Mouse (Mus musculus) neural tube, embryonic 15.5 days (tissue): ENCODE measurements around the gene Fsip1. TPM values are rescaled to one million over a fixed set of nuclear protein-coding genes. Genes with fewer than 3 reads are reported as not detected.

ENCODE experiments used
- ATAC-seq: fragments of 200-750 bp; cut with Nextera tagmentation; 2 replicates; pipeline ENCODE4 v1.8.0; 2017; ENCODE audit warnings: mild to moderate bottlenecking, moderate TSS enrichment, moderate library complexity; ENCODE audit not compliant: low FRiP score
- H3K27ac ChIP-seq: fragments of 300-500 bp; sonication (generic); replicated peaks from 2 replicates; pipeline ENCODE4 v1.5.1; 2015; ENCODE audit warnings: mild to moderate bottlenecking, inconsistent platforms
- H3K27me3 ChIP-seq: fragments of 300-500 bp; sonication (generic); replicated peaks from 2 replicates; pipeline ENCODE4 v1.6.1; 2015; ENCODE audit warnings: inconsistent platforms
- H3K36me3 ChIP-seq: fragments of 300-500 bp; sonication (generic); 2 replicates; pipeline ENCODE4 v1.6.1; 2015; ENCODE audit warnings: inconsistent platforms
- H3K4me1 ChIP-seq: fragments of 300-500 bp; sonication (generic); 2 replicates; pipeline ENCODE4 v1.6.1; 2015; ENCODE audit warnings: inconsistent platforms
- H3K4me2 ChIP-seq: fragments of 300-500 bp; sonication (generic); 2 replicates; pipeline ENCODE4 v1.6.1; 2015; ENCODE audit warnings: inconsistent platforms, mild to moderate bottlenecking, moderate library complexity
- H3K4me3 ChIP-seq: fragments of 300-500 bp; sonication (generic); replicated peaks from 2 replicates; pipeline ENCODE4 v1.5.1; 2015; ENCODE audit warnings: mild to moderate bottlenecking, inconsistent platforms
- H3K9ac ChIP-seq: fragments of 300-500 bp; sonication (generic); replicated peaks from 2 replicates; pipeline ENCODE4 v1.6.1; 2015; ENCODE audit warnings: mild to moderate bottlenecking, inconsistent platforms
- H3K9me3 ChIP-seq: fragments of 300-500 bp; sonication (generic); replicated peaks from 2 replicates; pipeline ENCODE4 v1.6.1; 2016; ENCODE audit warnings: inconsistent platforms
- WGBS: fragments of 180-500 bp; shearing (Covaris S2); methylation state at CpG from one replicate; pipeline ENCODE4 v1.1.7; 2015; ENCODE audit warnings: mixed read lengths; 5-methylcytosine and 5-hydroxymethylcytosine counted together
- polyA plus RNA-seq: library from polyadenylated mRNA; unstranded; fragments of >200 nt; fragmentation: Nextera tagmentation; extraction: Ambion mirVana; gene quantifications from 2 replicates; pipeline ENCODE4 v1.2.1, GENCODE M21; 2015

The Fsip1 gene
- polyA plus RNA-seq, 1 experiment from 2014 or later = 2.3 TPM

DNA sequence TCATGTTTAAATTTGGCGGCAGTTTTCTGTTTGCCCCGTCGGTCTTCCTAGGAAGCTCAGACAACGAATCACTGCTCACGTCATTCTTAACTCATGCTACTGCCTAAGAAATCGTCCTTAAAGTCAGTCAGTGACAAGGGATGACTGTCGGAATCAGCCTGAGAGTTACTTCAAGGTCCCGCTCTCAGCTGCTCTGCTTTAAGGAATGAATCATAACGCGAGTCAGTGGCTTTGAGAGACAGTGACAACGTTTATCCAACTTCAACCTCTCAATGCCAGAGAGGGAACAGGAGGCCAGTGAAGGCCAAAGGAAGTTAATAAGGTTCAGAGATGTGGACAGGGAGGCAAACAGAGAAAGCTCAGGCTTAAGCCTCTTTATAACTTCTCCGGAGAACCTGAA, 7.8 kb downstream of the Fsip1 start:
- H3K36me3 ChIP-seq = no peaks in the 10 kb centered on the region
- no peaks in the 10 kb centered on the region for H3K27me3 ChIP-seq
- 83% methylated on average over 12 of the region's 12 CpGs for WGBS
- no peak for ATAC-seq
- H3K4me3 ChIP-seq = no peak overlapping the region
- H3K4me2 ChIP-seq = no peak overlapping the region
- no peak overlapping the region for H3K27ac ChIP-seq
- no peaks in the 10 kb centered on the region for H3K9me3 ChIP-seq
- no peak overlapping the region for H3K9ac ChIP-seq
- H3K4me1 ChIP-seq = peaks cover 3% of the 10 kb centered on the region; the same call in 1 of the 2 replicates

- H3K4me2 ChIP-seq = no peak overlapping the region
- H3K36me3 ChIP-seq = no peaks in the 10 kb centered on the region
- peaks cover 3% of the 10 kb centered on the region; the same call in 1 of the 2 replicates for H3K4me1 ChIP-seq
- H3K4me3 ChIP-seq = no peak overlapping the region
- no peaks in the 10 kb centered on the region for H3K27me3 ChIP-seq
- no peak overlapping the region for H3K9ac ChIP-seq
- H3K9me3 ChIP-seq = no peaks in the 10 kb centered on the region
- no peak for ATAC-seq
- no peak overlapping the region for H3K27ac ChIP-seq
- 68% methylated on average over 2 of the region's 2 CpGs for WGBS
Observed at GRCm38 (mm10) chr2:118248016-118248415, 8.8 kb downstream of the Fsip1 start.

DNA sequence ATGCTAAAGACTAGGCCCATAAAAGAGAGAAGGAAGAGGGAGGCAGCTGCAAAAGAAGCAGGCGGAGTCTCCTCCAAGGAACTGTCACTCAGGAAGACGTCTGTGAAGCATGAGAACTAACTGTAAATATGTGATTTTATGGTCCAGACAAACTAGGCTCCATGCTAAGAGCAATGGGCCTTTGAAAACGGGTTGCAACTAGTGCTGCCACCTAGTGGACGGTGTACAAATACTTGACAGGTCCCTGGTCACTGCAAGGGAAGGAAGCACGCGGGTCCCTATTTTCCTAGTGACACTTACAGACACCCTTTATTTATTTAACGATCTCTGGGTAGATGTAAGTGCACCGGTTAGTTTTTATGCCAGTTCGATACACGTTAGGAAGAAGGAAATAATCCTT, 10.9 kb downstream of the Fsip1 start:
- Histone ChIP-seq H3K36me3 (no peaks in the 10 kb centered on the region), H3K4me3 (no peak overlapping the region), H3K27me3 (no peaks in the 10 kb centered on the region), H3K4me1 (peaks cover 3% of the 10 kb centered on the region; the same call in 1 of the 2 replicates), H3K9ac (no peak overlapping the region), H3K27ac (no peak overlapping the region), H3K4me2 (no peak overlapping the region), H3K9me3 (no peaks in the 10 kb centered on the region)
- no peak; the same call in 1 of the 2 replicates for ATAC-seq
- 10% methylated on average over 10 of the region's 10 CpGs for WGBS

- ATAC-seq = no peak
- no peak overlapping the region for H3K4me3 ChIP-seq
- H3K9ac ChIP-seq = no peak overlapping the region
- no peaks in the 10 kb centered on the region for H3K27me3 ChIP-seq
- H3K4me1 ChIP-seq = no peaks in the 10 kb centered on the region
- no peak overlapping the region for H3K4me2 ChIP-seq
- no peaks in the 10 kb centered on the region for H3K36me3 ChIP-seq
- H3K27ac ChIP-seq = no peak overlapping the region
- H3K9me3 ChIP-seq = no peaks in the 10 kb centered on the region
- WGBS = 87% methylated on average over 7 of the region's 7 CpGs
Observed at GRCm38 (mm10) chr2:118236196-118236595, 20.6 kb downstream of the Fsip1 start.

GRCm38 (mm10) chr2:118235614-118236013, 21.2 kb downstream of the Fsip1 start:
- Histone ChIP-seq H3K9me3 (no peaks in the 10 kb centered on the region), H3K27me3 (no peaks in the 10 kb centered on the region), H3K4me2 (no peak overlapping the region), H3K27ac (no peak overlapping the region), H3K9ac (no peak overlapping the region), H3K36me3 (no peaks in the 10 kb centered on the region), H3K4me1 (no peaks in the 10 kb centered on the region), H3K4me3 (no peak overlapping the region)
- ATAC-seq = no peak
- WGBS = 80% methylated on average over 3 of the region's 3 CpGs

DNA sequence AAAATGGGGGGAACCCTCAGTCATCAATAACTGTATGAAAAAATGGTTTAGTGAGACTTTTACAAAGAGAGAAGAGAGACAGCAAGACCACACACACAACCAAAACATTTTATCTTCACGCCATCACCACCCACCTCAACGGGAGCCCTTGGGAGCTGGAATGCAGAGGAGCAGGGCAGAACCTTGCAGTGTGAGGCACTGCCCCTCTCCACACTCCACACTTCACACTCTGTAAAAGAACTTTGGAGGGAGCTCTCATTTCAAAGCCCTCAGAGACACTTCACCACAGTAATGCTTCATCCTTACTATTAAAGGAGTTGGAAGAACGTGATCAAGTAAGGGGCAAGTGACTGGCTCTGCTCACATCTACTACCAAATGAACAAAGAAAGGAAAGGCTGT, 26.2 kb downstream of the Fsip1 start:
- H3K4me2 ChIP-seq = no peak overlapping the region
- no peak overlapping the region for H3K9ac ChIP-seq
- H3K36me3 ChIP-seq = no peaks in the 10 kb centered on the region
- ATAC-seq = no peak
- no peak overlapping the region for H3K27ac ChIP-seq
- WGBS = 76% methylated on average over 3 of the region's 3 CpGs
- no peaks in the 10 kb centered on the region for H3K27me3 ChIP-seq
- no peaks in the 10 kb centered on the region for H3K4me1 ChIP-seq
- H3K4me3 ChIP-seq = no peak overlapping the region
- no peaks in the 10 kb centered on the region for H3K9me3 ChIP-seq

DNA sequence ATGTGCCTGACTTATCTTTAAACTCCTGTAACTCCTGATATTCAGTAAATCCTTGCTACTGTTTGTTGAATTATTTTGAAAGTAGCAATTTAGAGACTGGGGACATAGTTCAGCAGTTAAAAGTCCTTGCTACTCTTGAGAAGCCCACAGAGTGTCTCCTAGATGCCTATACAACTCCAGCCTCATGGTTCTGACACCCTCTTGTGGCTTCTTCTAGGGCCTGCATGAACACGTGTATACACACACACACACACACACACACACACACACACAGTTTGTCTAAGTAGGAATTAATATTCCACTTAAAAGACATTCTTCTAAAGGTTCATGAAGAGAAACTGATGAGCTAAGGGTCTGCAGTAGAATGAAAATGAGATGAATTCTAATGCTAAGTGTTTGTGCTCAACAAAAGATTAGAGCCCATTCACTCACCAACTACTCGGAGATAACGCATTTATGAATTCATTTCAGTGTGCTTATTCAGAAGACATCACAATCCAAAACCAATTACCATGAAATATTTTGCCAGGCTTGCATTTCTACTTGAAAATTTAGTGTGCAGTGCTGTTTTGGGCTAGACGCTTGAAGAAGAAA, 28.2 kb downstream of the Fsip1 start:
- Histone ChIP-seq H3K9me3 (no peaks in the 10 kb centered on the region), H3K4me1 (0 out of 2 replicates have a peak, but pooled peaks cover 4% of the 10 kb centered on the region), H3K27me3 (no peaks in the 10 kb centered on the region), H3K9ac (no peak overlapping the region), H3K4me3 (no peak overlapping the region), H3K36me3 (no peaks in the 10 kb centered on the region), H3K27ac (no peak overlapping the region), H3K4me2 (no peak overlapping the region)
- no peak for ATAC-seq
- 73% methylated on average over 4 of the region's 4 CpGs for WGBS

DNA sequence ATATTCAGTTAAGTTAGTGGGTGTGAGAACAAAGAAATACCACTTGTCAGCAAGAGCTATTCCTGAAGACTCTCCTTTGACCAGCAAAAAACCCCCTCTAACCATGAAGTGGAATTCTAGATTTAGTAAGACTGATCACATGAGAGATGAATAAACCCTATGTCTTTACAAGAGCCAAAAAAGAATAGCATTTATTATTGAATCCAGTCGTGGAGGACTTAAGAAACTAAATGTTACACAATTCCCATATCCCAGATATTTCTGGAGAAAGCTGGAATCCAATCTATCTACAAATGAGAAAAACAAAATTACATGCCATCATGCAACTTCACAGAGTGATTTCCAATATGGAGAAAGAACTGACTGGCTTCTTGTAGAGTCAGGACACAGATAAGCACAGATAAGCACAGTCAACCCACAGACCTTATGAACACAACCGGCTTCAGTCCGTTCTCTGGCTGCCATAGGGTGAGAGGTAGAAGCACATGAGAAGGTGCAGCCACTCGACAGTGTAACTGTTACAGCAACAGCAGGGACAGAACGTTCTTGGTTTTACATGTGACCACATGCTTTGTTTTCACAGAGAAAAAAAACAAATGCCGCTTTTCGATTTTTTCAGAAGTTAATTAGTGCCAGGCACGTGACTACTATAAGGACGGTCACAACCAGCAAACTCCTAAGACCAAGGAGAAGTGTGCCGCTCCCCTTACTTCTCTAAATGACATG, 31.3 kb downstream of the Fsip1 start:
- no peak overlapping the region for H3K9ac ChIP-seq
- H3K27ac ChIP-seq = no peak overlapping the region
- no peak for ATAC-seq
- H3K4me3 ChIP-seq = no peak overlapping the region
- no peaks in the 10 kb centered on the region for H3K27me3 ChIP-seq
- H3K36me3 ChIP-seq = no peaks in the 10 kb centered on the region
- H3K4me1 ChIP-seq = 0 out of 2 replicates have a peak, but pooled peaks cover 4% of the 10 kb centered on the region
- H3K4me2 ChIP-seq = no peak overlapping the region
- no peaks in the 10 kb centered on the region for H3K9me3 ChIP-seq
- 87% methylated on average over 10 of the region's 10 CpGs for WGBS

DNA sequence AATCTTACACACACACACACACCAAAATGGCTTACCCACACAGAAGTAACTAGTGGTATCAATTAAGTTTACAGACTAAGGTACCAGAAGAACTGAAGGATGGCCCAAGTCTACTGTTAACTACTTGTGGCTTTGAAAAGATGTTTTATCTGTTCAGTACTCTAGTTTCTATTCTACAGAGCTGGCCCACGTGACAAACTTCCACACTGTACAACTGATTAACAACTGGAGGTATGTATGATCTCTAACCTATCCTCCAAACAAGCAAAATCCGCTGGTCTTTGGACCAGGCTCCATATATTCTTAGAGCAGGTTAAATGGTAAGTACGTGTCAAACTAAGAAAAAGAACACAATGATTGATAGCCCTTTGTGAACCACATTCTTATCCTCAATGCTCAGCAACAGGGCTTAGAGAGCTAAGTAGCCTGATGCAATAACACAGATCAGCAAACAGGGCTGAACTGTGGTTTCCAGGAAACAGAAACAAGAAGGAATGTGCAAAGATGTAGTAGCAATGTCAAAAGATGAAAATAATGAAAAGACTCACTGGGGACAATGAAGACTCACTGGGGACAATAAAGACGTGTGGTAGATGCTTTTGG, 38.7 kb downstream of the Fsip1 start:
- Histone ChIP-seq H3K36me3 (no peaks in the 10 kb centered on the region), H3K4me2 (no peak overlapping the region), H3K27ac (no peak overlapping the region), H3K27me3 (no peaks in the 10 kb centered on the region), H3K9me3 (no peaks in the 10 kb centered on the region), H3K4me1 (no peaks in the 10 kb centered on the region), H3K4me3 (no peak overlapping the region), H3K9ac (no peak overlapping the region)
- 13% methylated on average over 4 of the region's 4 CpGs for WGBS
- ATAC-seq = no peak

DNA sequence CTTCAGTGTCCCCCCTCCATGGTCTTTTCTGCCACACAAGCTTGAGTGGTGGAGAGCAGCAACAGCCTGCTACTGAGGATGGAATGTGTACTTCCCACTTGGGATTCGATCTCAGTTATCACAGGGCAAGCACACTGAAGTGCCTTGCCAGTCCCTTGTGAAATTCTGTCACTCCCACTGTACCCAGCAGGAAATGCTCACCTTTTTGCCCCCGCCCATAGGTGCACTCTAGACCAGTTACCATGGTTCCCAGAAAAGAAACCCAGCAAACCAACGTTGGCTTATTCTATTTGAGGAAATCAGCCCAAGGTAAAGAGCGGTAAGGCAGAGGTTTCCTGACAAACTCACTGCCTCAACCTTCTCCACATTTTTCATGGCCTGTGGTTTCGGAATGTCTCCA, 47.1 kb downstream of the Fsip1 start:
- no peak overlapping the region for H3K27ac ChIP-seq
- 81% methylated on average over 5 of the region's 5 CpGs for WGBS

GRCm38 (mm10) chr2:118208651-118209050, 48.1 kb downstream of the Fsip1 start:
- Histone ChIP-seq H3K9ac (no peak overlapping the region), H3K4me1 (peaks cover 18% of the 10 kb centered on the region), H3K9me3 (no peaks in the 10 kb centered on the region), H3K27me3 (no peaks in the 10 kb centered on the region), H3K27ac (no peak overlapping the region), H3K4me2 (no peak overlapping the region), H3K4me3 (no peak overlapping the region), H3K36me3 (no peaks in the 10 kb centered on the region)
- ATAC-seq = no peak
- WGBS = 44% methylated on average over 5 of the region's 5 CpGs

More for the DNA sequence above, 47.1 kb downstream of the Fsip1 start:
- Histone ChIP-seq H3K4me1 (peaks cover 8% of the 10 kb centered on the region; the same call in 1 of the 2 replicates), H3K27me3 (no peaks in the 10 kb centered on the region), H3K4me2 (no peak overlapping the region), H3K4me3 (no peak overlapping the region), H3K9ac (no peak overlapping the region), H3K36me3 (no peaks in the 10 kb centered on the region), H3K9me3 (no peaks in the 10 kb centered on the region)
- ATAC-seq = no peak

DNA sequence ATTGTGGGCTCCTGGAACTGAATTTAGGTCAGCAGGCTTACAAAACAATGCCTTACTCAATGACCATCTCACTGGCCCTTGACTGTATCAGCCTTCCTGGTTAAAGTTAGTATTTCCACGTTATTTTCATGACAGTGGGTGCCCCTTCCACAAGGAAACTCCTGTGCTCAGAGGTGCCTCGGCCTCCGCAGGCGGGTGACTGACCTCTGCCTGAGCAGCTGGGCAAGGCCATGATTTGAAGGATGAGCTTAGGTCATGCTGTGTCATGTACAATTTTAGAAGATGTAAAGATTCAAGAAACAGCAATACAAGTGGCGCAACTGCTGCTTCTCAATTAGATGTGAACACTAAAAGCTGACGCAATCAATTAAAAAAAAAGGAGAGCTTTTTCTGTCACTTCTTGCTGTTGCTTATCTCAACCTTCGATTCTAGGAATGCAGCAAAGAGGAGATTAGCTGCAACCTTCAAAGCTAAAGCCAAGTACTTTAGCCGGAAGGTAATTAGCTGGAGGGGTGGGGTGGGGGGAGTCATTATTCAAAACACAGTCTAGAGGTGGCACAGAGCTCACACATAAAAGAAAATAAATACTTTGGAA, 50.7 kb downstream of the Fsip1 start:
- no peak overlapping the region for H3K9ac ChIP-seq
- H3K4me1 ChIP-seq = peaks cover 34% of the 10 kb centered on the region
- no peak overlapping the region for H3K4me2 ChIP-seq
- WGBS = 41% methylated on average over 8 of the region's 8 CpGs
- H3K4me3 ChIP-seq = no peak overlapping the region
- no peaks in the 10 kb centered on the region for H3K27me3 ChIP-seq
- no peak overlapping the region for H3K27ac ChIP-seq
- H3K9me3 ChIP-seq = no peaks in the 10 kb centered on the region
- H3K36me3 ChIP-seq = no peaks in the 10 kb centered on the region
- ATAC-seq = no peak
